Mouse (Mus musculus): ENCODE results near the gene Zdhhc19.

Zdhhc19 gene

GRCm38 (mm10) chr16:32516006-32516962, 20.2 kb downstream of the Zdhhc19 start:
- DNase-seq (ENCODE audit: low spot score), result peak; percentile 76

GRCm38 (mm10) chr16:32517785-32518481, 21.9 kb downstream of the Zdhhc19 start:
- DNase-seq (ENCODE audit: low spot score), result no peak

GRCm38 (mm10) chr16:32519656-32520371, 23.7 kb downstream of the Zdhhc19 start:
- no peak for DNase-seq (ENCODE audit: low spot score)

- DNase-seq (ENCODE audit: low spot score), result no peak
Measured at GRCm38 (mm10) chr16:32520372-32520748, 24.3 kb downstream of the Zdhhc19 start.

- DNase-seq (ENCODE audit: low spot score), result no peak
Measured at GRCm38 (mm10) chr16:32522578-32523194, 26.6 kb downstream of the Zdhhc19 start.

GRCm38 (mm10) chr16:32523462-32524243, 27.6 kb downstream of the Zdhhc19 start:
- no peak for DNase-seq (ENCODE audit: low spot score)

- no peak for DNase-seq (ENCODE audit: low spot score)
Measured at GRCm38 (mm10) chr16:32524244-32524615, 28.2 kb downstream of the Zdhhc19 start.

- no peak for DNase-seq (ENCODE audit: low spot score)
Measured at GRCm38 (mm10) chr16:32526906-32527305, 30.8 kb downstream of the Zdhhc19 start.

- DNase-seq (ENCODE audit: low spot score), result peak; percentile 32
Measured at GRCm38 (mm10) chr16:32532878-32533826, 37.1 kb downstream of the Zdhhc19 start.

GRCm38 (mm10) chr16:32535157-32535751, 39.2 kb downstream of the Zdhhc19 start:
- DNase-seq (ENCODE audit: low spot score), result peak; percentile 40

- DNase-seq (ENCODE audit: low spot score), result no peak
Measured at GRCm38 (mm10) chr16:32537867-32538660, 42.0 kb downstream of the Zdhhc19 start.

- DNase-seq (ENCODE audit: low spot score), result peak; percentile 83
Measured at GRCm38 (mm10) chr16:32538761-32539255, 42.7 kb downstream of the Zdhhc19 start.

- DNase-seq (ENCODE audit: low spot score), result no peak
Measured at GRCm38 (mm10) chr16:32541338-32542179, 45.5 kb downstream of the Zdhhc19 start.

- DNase-seq (ENCODE audit: low spot score), result no peak
Measured at GRCm38 (mm10) chr16:32543422-32543821, 47.4 kb downstream of the Zdhhc19 start.

GRCm38 (mm10) chr16:32547156-32548068, 51.3 kb downstream of the Zdhhc19 start:
- no peak for DNase-seq (ENCODE audit: low spot score)

GRCm38 (mm10) chr16:32550084-32550483, 54.0 kb downstream of the Zdhhc19 start:
- DNase-seq (ENCODE audit: low spot score), result no peak

- DNase-seq (ENCODE audit: low spot score), result no peak
Measured at GRCm38 (mm10) chr16:32550487-32550886, 54.4 kb downstream of the Zdhhc19 start.
